Mouse (Mus musculus): ENCODE results near the gene Rtl10. TPM values are rescaled to one million over a fixed set of nuclear protein-coding genes. Genes with fewer than 3 reads are reported as not detected.

Gene Rtl10
- total RNA-seq, 1 experiment = 6.7 TPM

GRCm38 (mm10) chr16:18464271-18464670 lies 34.4 kb upstream of the Rtl10 start:
- TF ChIP-seq MAFK (IDR thresholded peaks at IDR 0.05; ENCODE audit: insufficient read depth, low read depth, low read length) = no peak
- no peak for TF ChIP-seq HCFC1 (IDR thresholded peaks at IDR 0.05; ENCODE audit: borderline replicate concordance, insufficient read depth, low read length)
- TF ChIP-seq CHD2 (IDR thresholded peaks at IDR 0.05; ENCODE audit: low read depth, low read length) = no peak
- no peak for TF ChIP-seq ZC3H11A (IDR thresholded peaks at IDR 0.05; ENCODE audit: borderline replicate concordance, low read depth, low read length)
- TF ChIP-seq ZNF384 (IDR thresholded peaks at IDR 0.05; ENCODE audit: low read depth, low read length) = no peak
- Histone ChIP-seq H3K9me3 (ENCODE audit: control insufficient read depth, insufficient read depth, low read depth, low read length) (no peaks in the 10 kb centered on the region), H3K27ac (ENCODE audit: insufficient read depth, low read depth, low read length, poor library complexity, severe bottlenecking) (no peak overlapping the region), H3K9ac (ENCODE audit: insufficient read depth, low read depth, low read length, poor library complexity, severe bottlenecking) (no peak overlapping the region), H3K4me1 (ENCODE audit: control insufficient read depth in 2 of 2, insufficient read depth in 2 of 2, low read length in 2 of 2, poor library complexity in 1 of 2) (peaks cover 6 to 21% of the 10 kb centered on the region in 2 experiments), H3K4me3 (ENCODE audit: insufficient read depth in 1 of 2, low read depth in 1 of 2, low read length in 2 of 2, poor library complexity in 1 of 2, severe bottlenecking in 1 of 2) (no peak overlapping the region), H3K36me3 (ENCODE audit: control insufficient read depth, insufficient read depth, low read length, poor library complexity, severe bottlenecking) (no peaks in the 10 kb centered on the region)
- in situ Hi-C loops (cut with MboI; ENCODE audit: low sequenced_read_pairs in 2 of 2, unreplicated experiment in 2 of 2) = loop anchor here in 1 of 2 experiments (10.0 kb wide), 1 partner anchor 161 kb away; the partner anchor contains the start of genes Gm49601, Gp1bb and Sept5
- no peak for DNase-seq (ENCODE audit: low read depth, low spot score)

DNA sequence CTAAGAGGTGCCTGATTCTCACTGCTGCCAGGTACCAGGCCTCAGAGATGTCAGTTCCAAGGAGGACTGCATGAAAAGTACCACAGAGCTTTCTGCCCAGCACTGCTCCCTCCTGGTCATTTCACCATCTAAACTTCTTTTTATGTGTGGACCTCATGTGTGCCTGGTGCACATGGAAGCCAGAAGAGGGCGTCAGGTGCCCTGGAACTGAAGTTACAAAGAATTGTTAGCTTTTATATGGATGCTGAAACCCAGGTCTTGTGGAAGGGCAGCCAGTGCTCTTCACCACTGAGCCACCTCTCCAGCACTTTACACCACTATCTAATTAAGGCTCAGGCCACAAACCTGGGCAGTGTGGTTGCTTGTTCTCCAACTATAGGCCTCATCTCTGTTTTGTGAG lies 27.9 kb upstream of the Rtl10 start:
- DNase-seq (ENCODE audit: low read depth, low spot score) = no peak
- H3K4me3 ChIP-seq (ENCODE audit: insufficient read depth in 1 of 2, low read depth in 1 of 2, low read length in 2 of 2, poor library complexity in 1 of 2, severe bottlenecking in 1 of 2) = no peak overlapping the region
- H3K4me1 ChIP-seq (ENCODE audit: control insufficient read depth in 2 of 2, insufficient read depth in 2 of 2, low read length in 2 of 2, poor library complexity in 1 of 2) = peaks cover 0 to 12% of the 10 kb centered on the region in 2 experiments; a peak in 2 of 4 replicates
- H3K27ac ChIP-seq (ENCODE audit: insufficient read depth, low read depth, low read length, poor library complexity, severe bottlenecking) = no peak overlapping the region
- no peak for TF ChIP-seq ZNF384 (IDR thresholded peaks at IDR 0.05; ENCODE audit: low read depth, low read length)
- TF ChIP-seq HCFC1 (IDR thresholded peaks at IDR 0.05; ENCODE audit: borderline replicate concordance, insufficient read depth, low read length) = no peak
- no peak for TF ChIP-seq CHD2 (IDR thresholded peaks at IDR 0.05; ENCODE audit: low read depth, low read length)
- in situ Hi-C loops (cut with MboI; ENCODE audit: low sequenced_read_pairs in 2 of 2, unreplicated experiment in 2 of 2) = no loop called here
- no peaks in the 10 kb centered on the region for H3K36me3 ChIP-seq (ENCODE audit: control insufficient read depth, insufficient read depth, low read length, poor library complexity, severe bottlenecking)
- H3K9me3 ChIP-seq (ENCODE audit: control insufficient read depth, insufficient read depth, low read depth, low read length) = no peaks in the 10 kb centered on the region
- H3K9ac ChIP-seq (ENCODE audit: insufficient read depth, low read depth, low read length, poor library complexity, severe bottlenecking) = no peak overlapping the region

- Histone ChIP-seq H3K4me3 (ENCODE audit: insufficient read depth in 1 of 2, low read depth in 1 of 2, low read length in 2 of 2, poor library complexity in 1 of 2, severe bottlenecking in 1 of 2) (no peak overlapping the region), H3K4me1 (ENCODE audit: control insufficient read depth in 2 of 2, insufficient read depth in 2 of 2, low read length in 2 of 2, poor library complexity in 1 of 2) (peaks cover 0 to 12% of the 10 kb centered on the region in 2 experiments; a peak in 2 of 4 replicates), H3K9me3 (ENCODE audit: control insufficient read depth, insufficient read depth, low read depth, low read length) (no peaks in the 10 kb centered on the region), H3K9ac (ENCODE audit: insufficient read depth, low read depth, low read length, poor library complexity, severe bottlenecking) (no peak overlapping the region), H3K27ac (ENCODE audit: insufficient read depth, low read depth, low read length, poor library complexity, severe bottlenecking) (no peak overlapping the region), H3K36me3 (ENCODE audit: control insufficient read depth, insufficient read depth, low read length, poor library complexity, severe bottlenecking) (no peaks in the 10 kb centered on the region)
- in situ Hi-C loops (cut with MboI; ENCODE audit: low sequenced_read_pairs in 2 of 2, unreplicated experiment in 2 of 2) = no loop called here
- no peak for DNase-seq (ENCODE audit: low read depth, low spot score)
- TF ChIP-seq ZNF384 (IDR thresholded peaks at IDR 0.05; ENCODE audit: low read depth, low read length) = no peak
- TF ChIP-seq CHD2 (IDR thresholded peaks at IDR 0.05; ENCODE audit: low read depth, low read length) = no peak
- no peak for TF ChIP-seq HCFC1 (IDR thresholded peaks at IDR 0.05; ENCODE audit: borderline replicate concordance, insufficient read depth, low read length)
- TF ChIP-seq ZC3H11A (IDR thresholded peaks at IDR 0.05; ENCODE audit: borderline replicate concordance, low read depth, low read length) = no peak
- no peak for TF ChIP-seq MAFK (IDR thresholded peaks at IDR 0.05; ENCODE audit: insufficient read depth, low read depth, low read length)
These were observed 27.2 kb upstream of the Rtl10 start for GRCm38 (mm10) chr16:18471381-18471955.

DNA sequence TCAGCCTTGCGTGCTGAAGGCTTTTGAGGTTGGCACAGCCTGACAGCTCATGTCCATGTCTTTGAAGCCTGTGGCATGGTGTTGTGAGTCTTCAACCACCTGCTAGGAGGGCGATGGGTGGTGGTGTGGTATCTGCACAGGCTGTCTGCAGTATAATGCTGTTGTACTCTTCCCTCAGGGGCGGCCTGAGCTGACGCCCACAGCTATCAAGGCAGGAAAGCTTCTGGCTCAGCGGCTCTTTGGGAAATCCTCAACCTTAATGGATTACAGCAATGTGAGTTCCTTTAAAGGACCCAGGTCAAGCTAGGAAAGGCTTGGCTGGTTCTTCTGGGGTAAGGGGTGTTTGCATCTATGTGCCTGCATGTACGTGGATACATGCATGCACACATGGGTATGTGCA lies 26.7 kb upstream of the Rtl10 start:
- TF ChIP-seq MAFK (IDR thresholded peaks at IDR 0.05; ENCODE audit: insufficient read depth, low read depth, low read length) (no peak), ZNF384 (IDR thresholded peaks at IDR 0.05; ENCODE audit: low read depth, low read length) (no peak), ZC3H11A (IDR thresholded peaks at IDR 0.05; ENCODE audit: borderline replicate concordance, low read depth, low read length) (no peak), CHD2 (IDR thresholded peaks at IDR 0.05; ENCODE audit: low read depth, low read length) (no peak), HCFC1 (IDR thresholded peaks at IDR 0.05; ENCODE audit: borderline replicate concordance, insufficient read depth, low read length) (no peak)
- Histone ChIP-seq H3K9ac (ENCODE audit: insufficient read depth, low read depth, low read length, poor library complexity, severe bottlenecking) (no peak overlapping the region), H3K36me3 (ENCODE audit: control insufficient read depth, insufficient read depth, low read length, poor library complexity, severe bottlenecking) (no peaks in the 10 kb centered on the region), H3K4me3 (ENCODE audit: insufficient read depth in 1 of 2, low read depth in 1 of 2, low read length in 2 of 2, poor library complexity in 1 of 2, severe bottlenecking in 1 of 2) (no peak overlapping the region), H3K9me3 (ENCODE audit: control insufficient read depth, insufficient read depth, low read depth, low read length) (no peaks in the 10 kb centered on the region), H3K4me1 (ENCODE audit: control insufficient read depth in 2 of 2, insufficient read depth in 2 of 2, low read length in 2 of 2, poor library complexity in 1 of 2) (peaks cover 0 to 12% of the 10 kb centered on the region in 2 experiments; a peak in 2 of 4 replicates), H3K27ac (ENCODE audit: insufficient read depth, low read depth, low read length, poor library complexity, severe bottlenecking) (no peak overlapping the region)
- no peak for DNase-seq (ENCODE audit: low read depth, low spot score)
- in situ Hi-C loops (cut with MboI; ENCODE audit: low sequenced_read_pairs in 2 of 2, unreplicated experiment in 2 of 2) = no loop called here

Data from ES-E14 (cell line).